Mouse (Mus musculus) thymus, adult 2 months (tissue): ENCODE data around the gene Gm19426. TPM values are rescaled to one million over a fixed set of nuclear protein-coding genes. Genes with fewer than 3 reads are reported as not detected.

Source experiments
- DNase-seq: peaks from one replicate; pipeline ENCODE4 v3.0.0; 2021
- H3K27ac ChIP-seq: fragments of 200-500 bp; 2 replicates; pipeline ENCODE4 v1.5.1; 2012; ENCODE audit warnings: low read length, control low read depth; ENCODE audit not compliant: control insufficient read depth, insufficient read depth
- H3K27me3 ChIP-seq: fragments of 200-500 bp; 2 replicates; pipeline ENCODE4 v1.6.1; 2012; ENCODE audit warnings: mild to moderate bottlenecking, low read length, moderate library complexity, mixed read lengths; ENCODE audit not compliant: control insufficient read depth, insufficient read depth
- H3K36me3 ChIP-seq: fragments of 200-500 bp; 2 replicates; pipeline ENCODE4 v1.6.1; 2012; ENCODE audit warnings: mild to moderate bottlenecking, low read length, moderate library complexity; ENCODE audit not compliant: control insufficient read depth, insufficient read depth
- H3K4me1 ChIP-seq: fragments of 200-500 bp; replicated peaks from 2 replicates; pipeline ENCODE4 v1.6.1; 2012; ENCODE audit warnings: low read length; ENCODE audit not compliant: control insufficient read depth, insufficient read depth
- H3K4me3 ChIP-seq: fragments of 200-500 bp; 2 replicates; pipeline ENCODE4 v1.5.1; 2012; ENCODE audit warnings: mild to moderate bottlenecking, low read length, control low read depth, moderate library complexity; ENCODE audit not compliant: control insufficient read depth, insufficient read depth
- CTCF ChIP-seq: fragments of 200-500 bp; IDR thresholded peaks from 2 replicates; pipeline ENCODE4 v1.5.1; 2012; ENCODE audit warnings: mild to moderate bottlenecking, control low read depth, low read length, moderate library complexity, borderline replicate concordance; ENCODE audit not compliant: control insufficient read depth, poor library complexity, insufficient read depth; ENCODE audit errors: extremely low read depth
- POLR2A ChIP-seq: fragments of 200-500 bp; IDR thresholded peaks from 2 replicates; pipeline ENCODE4 v1.6.1; 2012; ENCODE audit warnings: mild to moderate bottlenecking, low read length, control low read depth, moderate library complexity; ENCODE audit not compliant: control insufficient read depth, poor library complexity, insufficient read depth; ENCODE audit errors: extremely low read depth
- WGBS: fragments of 180-500 bp; shearing (Covaris S2); methylation state at CpG from one replicate; pipeline ENCODE4 v1.1.7; 2018; 5-methylcytosine and 5-hydroxymethylcytosine counted together
- polyA plus RNA-seq: library from polyadenylated mRNA; depleted of rRNA; stranded (reverse); fragments of >200 nt; gene quantifications from 2 replicates; pipeline ENCODE4 v1.2.3, GENCODE M21; 2012

Gene Gm19426
- polyA plus RNA-seq, 1 experiment = 0.15 TPM

DNA sequence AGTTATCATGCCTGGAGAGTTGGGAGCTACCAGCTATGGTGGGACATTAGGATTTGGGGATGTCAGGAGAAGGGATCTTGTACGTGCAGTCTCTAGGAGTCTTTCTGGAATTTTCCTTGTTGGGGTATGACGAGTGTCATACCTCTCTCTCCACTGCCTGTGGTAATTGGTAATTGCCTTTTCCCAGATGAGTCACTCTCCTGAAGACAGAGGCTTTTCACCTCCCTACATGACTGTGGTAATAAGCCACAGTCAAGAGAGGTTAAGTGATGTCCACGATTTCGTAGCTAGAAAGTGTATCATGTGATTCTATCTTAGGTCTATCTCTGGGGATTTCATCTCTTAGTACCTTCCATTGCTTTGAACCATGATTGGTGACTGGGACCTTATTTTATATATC lies 29.0 kb upstream of the Gm19426 start:
- H3K27me3 ChIP-seq = no peaks in the 10 kb centered on the region; the same call in 1 of the 2 replicates
- no peaks in the 10 kb centered on the region for H3K4me1 ChIP-seq
- DNase-seq = no peak
- no peak for TF ChIP-seq POLR2A
- TF ChIP-seq CTCF = no peak
- H3K27ac ChIP-seq = no peak overlapping the region
- no peaks in the 10 kb centered on the region for H3K36me3 ChIP-seq
- 86% methylated on average over 4 of the region's 4 CpGs for WGBS
- H3K4me3 ChIP-seq = no peak overlapping the region

DNA sequence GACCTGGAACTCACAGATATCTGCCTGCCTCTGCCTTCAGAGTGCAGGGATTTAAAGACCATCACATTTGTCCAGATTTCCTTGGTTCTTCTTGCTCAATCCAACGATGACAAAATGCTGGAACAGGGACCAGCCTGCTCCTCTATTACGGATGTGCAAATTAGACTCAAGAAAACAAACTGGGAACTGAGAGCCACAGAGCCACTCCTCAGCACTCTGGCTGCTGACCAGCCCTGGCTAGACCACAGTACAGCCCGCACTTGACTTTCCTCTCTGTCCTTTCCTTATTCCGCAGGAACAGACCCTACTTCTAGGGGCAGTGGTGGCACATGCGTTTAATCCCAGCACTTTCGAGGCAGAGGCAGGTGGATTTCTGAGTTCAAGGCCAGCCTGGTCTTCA lies 27.0 kb upstream of the Gm19426 start:
- no peak for TF ChIP-seq POLR2A
- TF ChIP-seq CTCF = no peak
- Histone ChIP-seq H3K27me3 (no peaks in the 10 kb centered on the region; the same call in 1 of the 2 replicates), H3K27ac (no peak overlapping the region), H3K4me3 (no peak overlapping the region), H3K36me3 (no peaks in the 10 kb centered on the region), H3K4me1 (no peaks in the 10 kb centered on the region)
- 78% methylated on average over 6 of the region's 6 CpGs for WGBS
- no peak for DNase-seq

GRCm38 (mm10) chr2:84762818-84763217 lies 19.4 kb upstream of the Gm19426 start:
- no peak for DNase-seq
- WGBS = 58% methylated on average over 1 of the region's 1 CpGs
- H3K27ac ChIP-seq = no peak overlapping the region
- no peak overlapping the region for H3K4me3 ChIP-seq
- no peak for TF ChIP-seq POLR2A
- no peak for TF ChIP-seq CTCF
- H3K36me3 ChIP-seq = no peaks in the 10 kb centered on the region
- H3K4me1 ChIP-seq = no peaks in the 10 kb centered on the region
- no peaks in the 10 kb centered on the region for H3K27me3 ChIP-seq

GRCm38 (mm10) chr2:84762295-84762694 lies 18.8 kb upstream of the Gm19426 start:
- no peaks in the 10 kb centered on the region for H3K4me1 ChIP-seq
- H3K4me3 ChIP-seq = no peak overlapping the region
- H3K27ac ChIP-seq = no peak overlapping the region
- WGBS = 76% methylated on average over 4 of the region's 4 CpGs
- H3K36me3 ChIP-seq = no peaks in the 10 kb centered on the region
- DNase-seq = no peak
- no peak for TF ChIP-seq CTCF
- TF ChIP-seq POLR2A = no peak
- no peaks in the 10 kb centered on the region for H3K27me3 ChIP-seq

GRCm38 (mm10) chr2:84761840-84762239 lies 18.4 kb upstream of the Gm19426 start:
- H3K27ac ChIP-seq = no peak overlapping the region
- H3K36me3 ChIP-seq = no peaks in the 10 kb centered on the region
- WGBS = 85% methylated on average over 1 of the region's 1 CpGs
- H3K4me3 ChIP-seq = no peak overlapping the region
- no peak for DNase-seq
- TF ChIP-seq CTCF (no peak), POLR2A (no peak)
- H3K27me3 ChIP-seq = no peaks in the 10 kb centered on the region
- no peaks in the 10 kb centered on the region for H3K4me1 ChIP-seq

DNA sequence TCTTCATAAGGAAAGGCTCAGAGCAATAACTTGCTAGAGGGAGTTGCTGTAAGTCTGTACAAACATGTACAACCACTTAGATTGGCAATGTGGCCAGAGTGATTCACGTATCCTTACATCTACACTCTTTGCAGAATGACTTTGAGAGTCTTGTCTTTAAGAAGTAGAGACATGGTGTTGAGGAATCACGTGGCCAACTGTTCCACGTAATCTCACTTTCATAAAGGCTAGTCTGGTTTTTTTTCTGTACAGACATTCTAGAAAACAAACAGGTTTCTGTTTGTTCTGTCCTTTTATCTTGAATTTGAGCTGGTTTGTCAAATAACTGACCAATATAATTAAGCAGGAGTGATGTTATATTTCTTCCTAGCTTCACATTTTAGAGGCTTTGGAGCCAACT lies 17.9 kb upstream of the Gm19426 start:
- Histone ChIP-seq H3K4me3 (no peak overlapping the region), H3K27ac (no peak overlapping the region), H3K4me1 (no peaks in the 10 kb centered on the region), H3K36me3 (no peaks in the 10 kb centered on the region), H3K27me3 (no peaks in the 10 kb centered on the region)
- WGBS = 91% methylated on average over 3 of the region's 3 CpGs
- DNase-seq = no peak
- TF ChIP-seq POLR2A = no peak
- TF ChIP-seq CTCF = no peak

GRCm38 (mm10) chr2:84760777-84761176 lies 17.3 kb upstream of the Gm19426 start:
- no peaks in the 10 kb centered on the region for H3K4me1 ChIP-seq

More at GRCm38 (mm10) chr2:84760777-84761176, 17.3 kb upstream of the Gm19426 start:
- no peak overlapping the region for H3K27ac ChIP-seq
- no peaks in the 10 kb centered on the region for H3K36me3 ChIP-seq
- DNase-seq = no peak
- no peaks in the 10 kb centered on the region for H3K27me3 ChIP-seq
- WGBS = 78% methylated on average over 8 of the region's 8 CpGs
- no peak for TF ChIP-seq CTCF
- no peak overlapping the region for H3K4me3 ChIP-seq
